Mouse (Mus musculus) yolk sac, embryonic 10.5 days (tissue): ENCODE data around the gene Cbr4.
A peak's percentile ranks its signal among the peaks of the same experiment; 100 is the strongest.

Experiments
- DNase-seq: peaks from one replicate; pipeline ENCODE4 v3.0.0-alpha.2; 2017; ENCODE audit warnings: low spot score

The Cbr4 gene

DNA sequence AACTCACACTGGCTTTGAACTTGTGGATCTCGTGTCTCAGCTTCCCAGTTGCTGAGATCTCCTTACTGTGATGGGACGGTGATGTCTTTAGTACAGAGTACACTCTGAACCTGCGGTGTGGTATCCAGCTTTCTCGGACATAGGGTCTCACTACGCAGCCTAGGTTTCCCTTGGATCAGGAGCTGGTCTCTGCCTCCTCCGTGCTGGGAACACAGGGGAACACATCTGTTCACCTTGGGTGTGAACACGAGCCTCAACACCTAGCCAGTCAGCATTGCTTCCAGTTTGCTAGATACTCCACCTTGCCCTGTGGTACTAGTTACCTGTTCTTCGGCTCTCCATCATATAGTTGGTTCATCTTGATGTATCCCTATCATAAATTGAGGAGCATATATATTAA, 1.1 kb downstream of the Cbr4 start:
- no peak for DNase-seq

DNA sequence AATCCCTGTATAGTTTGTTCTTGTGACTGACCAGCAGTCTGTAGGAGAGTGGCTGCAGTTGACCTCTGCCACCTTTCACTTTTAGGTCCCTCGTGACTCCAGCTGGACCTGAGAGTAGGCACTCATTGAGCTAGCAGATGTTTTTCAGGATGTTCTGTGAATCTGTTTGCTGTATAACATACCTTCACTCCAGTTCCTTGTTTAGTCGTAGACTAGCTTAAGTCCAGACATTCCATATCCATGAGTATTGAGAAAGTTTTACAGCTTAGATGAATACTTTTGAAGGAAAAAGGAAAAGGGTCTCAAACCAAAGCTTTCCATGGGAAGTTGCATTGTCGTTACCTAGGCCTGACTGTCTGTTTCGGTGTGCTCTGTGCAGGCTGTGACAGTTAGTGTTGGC, 9.6 kb downstream of the Cbr4 start:
- DNase-seq: peak; percentile 24

DNA sequence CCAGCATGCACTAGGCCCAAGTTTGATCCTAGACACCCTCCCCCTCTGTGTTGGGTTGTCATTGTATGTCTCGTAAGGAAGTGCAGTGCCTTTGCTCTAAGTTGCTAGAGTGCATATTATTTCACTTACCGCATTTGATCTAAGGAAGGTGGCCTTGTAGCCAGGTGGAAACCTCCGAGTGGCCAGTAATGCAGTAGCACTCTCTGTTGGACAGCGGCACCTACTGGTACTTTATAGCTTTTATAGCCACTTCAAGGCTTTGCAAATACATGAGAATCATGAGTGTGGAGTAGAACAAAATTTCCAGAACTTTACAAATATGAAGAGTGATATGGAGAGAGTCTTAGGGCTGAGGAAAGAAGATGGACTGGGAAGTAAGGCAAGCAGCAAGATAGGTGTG, 11.5 kb downstream of the Cbr4 start:
- no peak for DNase-seq

DNA sequence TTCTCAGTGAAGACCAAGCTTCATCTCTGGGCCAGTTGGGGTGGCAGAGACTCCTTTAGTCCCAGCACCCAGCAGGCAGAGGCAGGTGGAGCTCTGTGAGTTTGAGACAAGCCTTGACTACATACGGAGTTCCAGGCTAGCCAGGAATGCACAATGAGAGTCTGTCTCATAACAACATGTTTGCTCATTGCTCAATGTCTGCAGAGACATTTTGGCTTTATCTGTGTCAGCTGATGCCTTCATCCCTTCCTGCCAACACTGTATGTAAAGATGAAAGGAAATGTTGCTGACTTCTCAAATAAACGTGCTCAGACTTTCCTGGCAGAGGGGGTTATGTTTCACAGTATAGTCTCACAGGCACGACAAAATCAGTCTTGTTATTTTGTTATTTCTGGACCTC, 13.4 kb downstream of the Cbr4 start:
- DNase-seq: no peak

GRCm38 (mm10) chr8:61502277-61502676, 14.7 kb downstream of the Cbr4 start:
- no peak for DNase-seq

DNA sequence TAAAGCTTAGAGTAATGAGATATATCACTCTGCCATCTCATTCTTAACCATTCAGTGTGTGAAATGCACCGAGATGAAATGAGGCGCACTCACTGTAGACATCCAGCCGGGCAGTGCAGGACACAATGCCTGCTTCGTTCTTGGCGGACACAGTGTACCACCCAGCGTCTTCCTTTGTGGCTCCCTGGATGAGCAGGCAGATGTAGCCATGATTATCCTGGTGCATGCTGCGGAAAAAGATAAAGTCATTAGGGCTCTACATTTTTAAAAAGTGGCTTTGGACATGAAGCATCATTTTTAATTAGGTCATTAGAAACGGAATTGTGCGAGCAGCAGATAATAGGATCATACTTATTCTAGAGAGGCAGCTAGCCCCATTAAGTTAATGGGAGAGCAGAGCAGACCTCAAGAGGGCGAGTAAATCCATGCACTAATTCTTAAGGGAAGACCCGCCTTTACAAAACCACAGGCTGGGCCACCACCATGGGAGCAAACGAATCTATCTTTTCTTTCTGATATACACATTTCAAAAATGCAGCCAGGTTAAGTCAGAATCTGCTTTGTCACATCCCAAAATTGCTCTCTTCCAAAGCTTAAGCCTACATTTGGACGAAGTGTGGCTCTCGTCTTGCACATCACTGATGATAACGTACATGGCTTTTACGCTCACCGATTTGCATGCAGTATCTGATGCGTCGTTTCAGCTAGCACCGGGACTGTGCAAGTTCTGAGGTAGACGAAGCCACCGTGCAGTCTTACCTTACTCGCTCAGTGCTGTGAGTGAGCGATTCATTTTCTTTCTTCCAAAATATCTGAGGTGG, 27.8 kb downstream of the Cbr4 start:
- no peak for DNase-seq

- peak; percentile 50 for DNase-seq
Measured at GRCm38 (mm10) chr8:61515931-61516744, 28.6 kb downstream of the Cbr4 start.

GRCm38 (mm10) chr8:61516745-61517501, 29.4 kb downstream of the Cbr4 start:
- DNase-seq: no peak

GRCm38 (mm10) chr8:61517502-61518185, 30.1 kb downstream of the Cbr4 start:
- DNase-seq: no peak

- no peak for DNase-seq
Measured at GRCm38 (mm10) chr8:61522132-61522531, 34.6 kb downstream of the Cbr4 start.

DNA sequence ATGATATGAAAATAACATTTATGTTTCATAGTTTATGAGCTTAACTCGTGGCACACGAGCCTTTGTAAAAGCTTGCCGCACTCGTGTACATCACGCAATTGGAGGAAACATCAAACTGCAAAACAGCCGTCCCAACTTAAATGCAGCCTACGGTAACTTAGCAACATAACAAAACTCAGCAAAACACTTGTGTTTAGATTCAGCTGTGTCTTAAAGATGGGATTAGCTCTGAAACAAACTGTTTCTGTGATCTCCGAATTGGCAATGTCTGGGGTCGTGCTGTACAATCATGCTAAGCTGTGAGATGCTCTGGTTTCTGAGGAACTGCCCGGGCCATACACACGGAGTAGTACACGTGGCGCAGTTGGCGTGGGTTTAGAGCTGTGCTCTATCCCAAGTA, 39.5 kb downstream of the Cbr4 start:
- no peak for DNase-seq

GRCm38 (mm10) chr8:61528197-61528596, 40.7 kb downstream of the Cbr4 start:
- DNase-seq: no peak

DNA sequence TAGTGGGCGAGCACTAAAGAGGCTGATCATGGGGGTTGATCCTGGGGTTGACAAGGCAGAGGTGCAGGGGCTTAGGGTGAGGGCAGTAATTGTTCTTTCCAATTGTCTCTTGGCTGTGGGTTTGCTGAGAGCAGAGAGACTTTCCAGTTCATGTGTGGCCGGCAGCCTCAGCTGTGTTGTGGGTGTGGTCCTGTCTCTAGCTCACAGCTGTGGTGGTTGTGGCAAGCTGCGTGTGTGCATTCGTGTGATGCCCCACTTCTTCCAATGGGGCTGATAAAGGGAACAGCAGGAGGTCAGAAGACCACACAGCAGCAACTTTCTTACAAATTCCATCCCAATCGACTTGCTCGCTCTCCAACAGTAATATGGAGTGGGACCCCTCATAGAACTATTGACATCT, 41.1 kb downstream of the Cbr4 start:
- DNase-seq: no peak

DNA sequence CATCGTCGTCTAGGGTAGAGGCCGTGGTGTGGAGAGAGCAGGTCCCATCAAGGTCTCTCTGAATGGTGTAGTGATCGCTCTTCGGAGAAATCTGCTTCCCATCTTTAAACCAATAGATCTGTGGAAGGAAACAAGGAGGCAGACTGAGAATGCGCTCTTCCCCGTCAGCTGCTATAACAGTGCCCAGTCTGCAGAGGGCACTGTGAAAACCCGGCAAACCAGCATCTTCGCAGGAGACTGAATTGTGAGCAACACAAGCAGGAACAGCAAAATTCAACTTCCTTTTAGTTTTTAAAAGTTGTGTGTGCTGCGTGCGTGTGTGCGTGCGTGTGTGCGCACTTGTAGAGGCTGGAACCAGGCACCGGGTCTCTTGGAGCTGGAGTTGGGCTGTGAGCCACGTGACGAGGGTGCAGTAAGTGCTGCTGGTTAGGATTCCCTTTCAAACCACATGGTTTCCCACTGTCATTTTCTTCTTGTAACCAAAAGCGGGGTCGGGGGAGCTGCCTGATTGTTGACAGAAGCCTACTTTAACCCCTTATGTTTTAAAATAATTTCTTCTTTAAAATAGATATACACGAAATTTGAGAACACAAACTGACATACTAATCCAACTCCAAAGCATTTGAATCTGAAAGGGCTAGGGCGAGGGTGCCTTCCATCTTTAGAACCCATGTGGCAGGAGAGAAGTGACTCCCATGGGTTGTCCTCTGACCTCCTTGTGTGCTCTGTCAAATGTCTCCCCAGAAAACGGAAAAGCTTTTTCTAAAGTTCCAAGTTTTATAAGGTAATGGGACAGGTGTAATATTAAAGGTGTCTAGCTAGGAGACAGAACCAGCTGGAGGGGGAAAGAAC, 44.6 kb downstream of the Cbr4 start:
- no peak for DNase-seq

GRCm38 (mm10) chr8:61532831-61533230, 45.3 kb downstream of the Cbr4 start:
- DNase-seq: no peak

DNA sequence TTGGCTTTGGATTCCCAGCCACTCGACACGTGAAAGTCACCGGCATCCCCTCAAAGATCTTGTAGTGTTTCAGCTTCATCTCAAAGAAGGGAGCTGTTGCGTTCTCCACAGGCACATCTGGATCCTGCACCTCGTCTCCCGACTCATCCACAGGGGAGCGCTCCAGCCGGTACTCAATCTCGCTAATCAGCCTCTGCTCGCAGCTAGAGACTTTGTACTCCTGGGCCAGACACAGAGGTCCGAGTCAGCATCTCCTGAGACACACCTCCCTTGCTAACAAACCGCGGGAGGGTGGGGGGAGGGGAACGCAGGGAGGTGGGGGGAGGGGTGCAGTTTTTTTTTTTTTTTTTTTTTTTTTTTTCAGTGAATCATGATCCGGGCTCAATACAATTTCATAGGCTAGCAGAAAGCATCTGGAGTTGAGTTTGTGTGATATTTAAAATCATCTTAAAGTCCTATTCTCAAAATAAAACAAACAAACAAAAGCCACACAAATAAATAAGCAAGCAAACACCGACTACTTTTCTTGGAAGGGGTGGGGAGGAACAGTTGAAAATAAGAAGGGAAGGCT, 45.9 kb downstream of the Cbr4 start:
- peak; percentile 40 for DNase-seq

DNA sequence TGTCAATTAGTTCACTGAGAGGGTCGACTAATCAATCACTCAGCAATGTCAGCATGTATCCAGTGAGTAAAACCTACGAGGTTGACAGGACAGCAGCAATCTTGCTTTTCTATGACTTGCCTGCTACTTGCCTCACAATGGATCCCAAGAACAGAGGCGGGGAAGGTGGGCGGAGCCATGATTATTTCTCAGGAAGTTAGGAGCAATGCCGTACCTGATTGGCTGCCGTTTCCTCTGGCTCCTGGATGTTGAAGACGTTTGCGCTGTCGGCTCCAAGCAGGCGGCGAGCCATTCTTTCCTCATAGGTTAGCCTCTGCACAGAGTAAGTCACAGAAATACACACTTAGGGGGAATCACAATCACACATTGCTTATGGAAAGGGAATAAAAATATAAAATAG, 47.9 kb downstream of the Cbr4 start:
- DNase-seq: no peak

- DNase-seq: no peak
Measured at GRCm38 (mm10) chr8:61537471-61537870, 49.9 kb downstream of the Cbr4 start.

DNA sequence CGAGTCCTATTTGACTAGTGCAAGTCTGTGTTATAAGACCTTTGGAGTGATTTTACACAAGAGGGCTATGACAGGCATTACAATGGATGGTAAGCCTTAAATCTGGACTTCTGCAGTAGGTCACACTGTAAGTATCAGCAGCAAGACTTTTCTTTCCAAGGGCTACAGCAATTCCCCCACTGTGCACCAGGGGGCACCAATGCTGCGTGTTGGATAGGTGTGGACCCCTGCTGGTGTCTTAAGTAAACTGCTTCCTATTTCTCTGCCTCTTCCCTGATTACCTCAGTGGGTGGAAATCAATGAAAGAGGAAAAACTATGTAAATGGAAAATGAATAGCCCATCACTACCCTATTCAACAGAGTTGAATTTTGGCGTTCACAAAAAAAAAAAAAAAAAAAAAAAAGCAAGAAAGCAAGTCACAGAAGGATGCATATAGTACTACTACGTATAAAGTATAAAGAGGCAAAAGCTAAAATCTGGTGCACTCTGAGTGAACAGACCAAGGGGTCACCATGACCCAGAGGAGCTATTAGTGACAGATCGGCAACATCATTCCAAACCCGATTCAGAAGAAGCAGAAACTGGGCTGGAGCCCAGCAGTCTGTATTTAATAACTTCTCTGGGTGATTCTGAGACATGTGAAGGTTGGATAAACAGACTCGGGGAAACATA, 52.4 kb downstream of the Cbr4 start:
- DNase-seq: peak; percentile 74

DNA sequence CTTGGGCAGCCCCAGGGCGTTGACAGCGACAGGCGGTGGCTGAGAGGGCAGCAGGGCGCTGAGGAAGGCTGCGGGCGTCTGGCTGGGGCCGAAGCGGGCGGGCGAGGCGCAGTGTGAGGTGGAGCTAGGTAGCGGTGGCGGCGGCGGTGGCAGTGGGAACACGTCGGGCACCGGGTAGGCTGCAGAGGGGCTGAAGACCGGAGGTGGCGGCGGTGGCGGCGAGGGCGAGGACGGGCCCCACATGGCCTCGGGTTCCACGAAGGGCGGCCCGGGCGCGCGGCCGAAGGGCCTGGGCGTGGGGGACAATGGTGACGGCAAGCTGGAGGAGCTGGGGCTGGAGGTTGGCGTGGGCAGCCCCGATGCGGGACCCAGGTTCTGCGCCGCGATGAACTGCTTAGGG, 62.1 kb downstream of the Cbr4 start:
- no peak for DNase-seq
